Mouse (Mus musculus) cortical plate, adult 2 months (tissue): ENCODE measurements around the gene Ttc30a2. TPM values are rescaled to one million over a fixed set of nuclear protein-coding genes. Genes with fewer than 3 reads are reported as not detected.
"Not testable (repeated sequence)": the region's sequence is repeated elsewhere in the genome, so short reads cannot be mapped to it uniquely, and the experiment has no call there.

Experiments
- H3K27ac ChIP-seq: fragments of 200-500 bp; 2 replicates; pipeline ENCODE4 v1.5.1; 2012; ENCODE audit warnings: low read length, control low read depth, inconsistent platforms; ENCODE audit not compliant: insufficient read depth
- H3K4me1 ChIP-seq: fragments of 200-500 bp; 2 replicates; pipeline ENCODE4 v1.6.1; 2011; ENCODE audit warnings: low read length; ENCODE audit not compliant: control insufficient read depth, insufficient read depth
- H3K4me3 ChIP-seq: fragments of 200-500 bp; 2 replicates; pipeline ENCODE4 v1.5.1; 2011; ENCODE audit warnings: mild to moderate bottlenecking, low read length, control low read depth; ENCODE audit not compliant: insufficient read depth
- CTCF ChIP-seq: fragments of 200-500 bp; IDR thresholded peaks from 2 replicates; pipeline ENCODE4 v1.5.1; 2011; ENCODE audit warnings: mild to moderate bottlenecking, control low read depth, low read length; ENCODE audit not compliant: insufficient read depth; ENCODE audit errors: extremely low read depth
- POLR2A ChIP-seq: fragments of 200-500 bp; IDR thresholded peaks from 2 replicates; pipeline ENCODE4 v1.6.1; 2011; ENCODE audit warnings: mild to moderate bottlenecking, low read length, control low read depth; ENCODE audit not compliant: insufficient read depth; ENCODE audit errors: extremely low read depth
- polyA plus RNA-seq: library from polyadenylated mRNA; depleted of rRNA; stranded (reverse); fragments of >200 nt; gene quantifications from 2 replicates; pipeline ENCODE4 v1.2.3, GENCODE M21; 2012

The Ttc30a2 gene
- polyA plus RNA-seq, 1 experiment = 0.19 TPM

- Histone ChIP-seq H3K4me3 (no peak overlapping the region), H3K4me1 (no peaks in the 10 kb centered on the region; the same call in 1 of the 2 replicates), H3K27ac (no peak overlapping the region)
- TF ChIP-seq CTCF (no peak), POLR2A (no peak)
Observed at GRCm38 (mm10) chr2:75960366-75961330, 17.3 kb downstream of the Ttc30a2 start.

DNA sequence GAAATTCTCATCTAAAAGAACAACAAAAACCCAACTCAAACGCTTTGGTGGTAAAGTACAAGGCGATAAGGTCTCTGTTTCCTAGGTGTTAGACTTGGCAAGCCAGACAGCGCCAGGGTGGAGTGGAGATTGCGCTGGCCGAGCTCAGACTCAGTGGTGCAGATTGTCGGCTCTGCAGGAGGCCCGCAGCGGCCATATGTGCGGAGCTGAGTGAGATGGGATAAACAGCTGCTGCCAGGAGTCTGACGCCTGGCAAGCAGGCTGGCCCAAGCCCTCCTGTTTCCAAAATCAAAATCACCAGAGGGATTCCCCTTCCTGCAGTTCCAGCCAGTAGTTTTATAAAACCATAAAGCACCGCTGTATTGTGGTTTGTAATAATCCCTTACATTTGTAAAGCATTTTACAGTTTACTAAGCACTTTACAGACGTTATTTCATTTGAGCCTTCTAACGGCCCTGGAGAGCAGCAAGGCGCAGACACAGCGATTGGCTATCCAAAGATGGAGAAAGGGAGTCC is 18.1 kb downstream of the Ttc30a2 start:
- no peak overlapping the region for H3K27ac ChIP-seq
- H3K4me3 ChIP-seq = no peak overlapping the region
- no peaks in the 10 kb centered on the region; the same call in 1 of the 2 replicates for H3K4me1 ChIP-seq
- no peak for TF ChIP-seq CTCF
- TF ChIP-seq POLR2A = no peak

- Histone ChIP-seq H3K4me1 (no peaks in the 10 kb centered on the region; the same call in 1 of the 2 replicates), H3K4me3 (no peak overlapping the region), H3K27ac (no peak overlapping the region)
- TF ChIP-seq CTCF = no peak
- TF ChIP-seq POLR2A = no peak
Observed at GRCm38 (mm10) chr2:75959183-75959849, 18.7 kb downstream of the Ttc30a2 start.

GRCm38 (mm10) chr2:75955709-75956108 is 22.3 kb downstream of the Ttc30a2 start:
- no peak overlapping the region for H3K4me3 ChIP-seq
- TF ChIP-seq CTCF (no peak), POLR2A (no peak)
- H3K27ac ChIP-seq = no peak overlapping the region
- no peaks in the 10 kb centered on the region; the same call in 1 of the 2 replicates for H3K4me1 ChIP-seq

DNA sequence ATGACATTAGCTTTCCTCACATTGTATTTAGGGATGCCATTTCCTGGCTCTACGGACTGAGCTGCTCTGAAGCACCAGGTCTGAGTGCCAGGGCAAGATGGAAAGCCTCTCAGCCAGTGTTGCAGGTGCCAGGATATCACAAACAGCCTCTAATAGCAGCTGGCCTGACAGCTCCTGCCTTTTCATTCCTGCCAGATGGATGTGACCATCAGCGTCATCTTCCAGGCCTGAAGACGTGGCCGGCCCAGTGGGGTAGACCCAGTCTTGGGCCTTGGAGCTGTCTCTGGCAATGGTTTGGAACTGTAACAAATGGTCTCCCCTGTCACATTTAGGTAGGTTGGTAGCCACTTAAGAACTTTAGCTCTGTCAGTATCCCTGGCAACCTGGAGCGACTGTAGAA is 24.6 kb downstream of the Ttc30a2 start:
- Histone ChIP-seq H3K4me1 (no peaks in the 10 kb centered on the region; the same call in 1 of the 2 replicates), H3K4me3 (no peak overlapping the region), H3K27ac (no peak overlapping the region)
- TF ChIP-seq CTCF (no peak), POLR2A (no peak)

- no peak overlapping the region for H3K27ac ChIP-seq
- no peak for TF ChIP-seq CTCF
- TF ChIP-seq POLR2A = no peak
- no peaks in the 10 kb centered on the region for H3K4me1 ChIP-seq
- no peak overlapping the region for H3K4me3 ChIP-seq
Observed at GRCm38 (mm10) chr2:75950685-75951084, 27.3 kb downstream of the Ttc30a2 start.

GRCm38 (mm10) chr2:75938117-75939063 is 39.6 kb downstream of the Ttc30a2 start, which contains the start of gene Ttc30b:
TSS of gene Ttc30b (minus strand) at chr2:75938585.
- TF ChIP-seq POLR2A = peak; percentile 45; the same call in 1 of the 2 replicates
- TF ChIP-seq CTCF = no peak
- Histone ChIP-seq H3K27ac (peak within 1 kb of the TSS; percentile 88), H3K4me3 (peak within 1 kb of the TSS; percentile 59), H3K4me1 (no peaks in the 10 kb centered on the region)

- H3K4me3 ChIP-seq = peak overlapping the region; percentile 59; the same call in 1 of the 2 replicates
- H3K27ac ChIP-seq, H3K4me1 ChIP-seq: not testable (repeated sequence)
Observed at GRCm38 (mm10) chr2:75937520-75938116, 40.4 kb downstream of the Ttc30a2 start.

GRCm38 (mm10) chr2:75936685-75937084 is 41.3 kb downstream of the Ttc30a2 start:
- not testable (repeated sequence) for H3K4me3 ChIP-seq, H3K4me1 ChIP-seq, H3K27ac ChIP-seq
